Mouse (Mus musculus) lung, embryonic 14.5 days (tissue): ENCODE measurements around the gene Ing2. TPM values are rescaled to one million over a fixed set of nuclear protein-coding genes. Genes with fewer than 3 reads are reported as not detected.
A peak's percentile ranks its signal among the peaks of the same experiment; 100 is the strongest.

ENCODE experiments used
- ATAC-seq: fragments of 200-750 bp; cut with Nextera tagmentation; 2 replicates; pipeline ENCODE4 v1.8.0; 2017; ENCODE audit warnings: mild to moderate bottlenecking, moderate TSS enrichment, moderate library complexity; ENCODE audit not compliant: insufficient read depth
- DNase-seq: peaks from one replicate; pipeline ENCODE4 v3.0.0-alpha.2; 2015
- H3K27ac ChIP-seq: fragments of 300-500 bp; sonication (generic); 2 replicates; pipeline ENCODE4 v1.5.1; 2014; ENCODE audit warnings: low read depth, mild to moderate bottlenecking, moderate library complexity
- H3K27me3 ChIP-seq: fragments of 300-500 bp; sonication (generic); 2 replicates; pipeline ENCODE4 v1.6.1; 2014; ENCODE audit warnings: low read length, control low read depth; ENCODE audit not compliant: insufficient read depth
- H3K36me3 ChIP-seq: fragments of 300-500 bp; sonication (generic); 2 replicates; pipeline ENCODE4 v1.6.1; 2014; ENCODE audit warnings: control low read depth; ENCODE audit not compliant: insufficient read depth
- H3K4me1 ChIP-seq: fragments of 300-500 bp; sonication (generic); 2 replicates; pipeline ENCODE4 v1.6.1; 2014; ENCODE audit warnings: antibody characterized with exemption, control low read depth; ENCODE audit not compliant: insufficient read depth
- H3K4me2 ChIP-seq: fragments of 300-500 bp; sonication (generic); 2 replicates; pipeline ENCODE4 v1.6.1; 2014; ENCODE audit warnings: mild to moderate bottlenecking
- H3K4me3 ChIP-seq: fragments of 300-500 bp; sonication (generic); 2 replicates; pipeline ENCODE4 v1.5.1; 2014; ENCODE audit warnings: low read depth, low read length
- H3K9ac ChIP-seq: fragments of 300-500 bp; sonication (generic); 2 replicates; pipeline ENCODE4 v1.6.1; 2014
- H3K9me3 ChIP-seq: fragments of 300-500 bp; sonication (generic); 2 replicates; pipeline ENCODE4 v1.6.1; 2016; ENCODE audit warnings: low read depth, low read length, control low read depth
- CTCF ChIP-seq: IDR thresholded peaks from 2 replicates; pipeline ENCODE4 v1.5.1; 2016; ENCODE audit warnings: antibody characterized with exemption, low read depth
- WGBS: fragments of 180-500 bp; shearing (Covaris S2); extraction: QIAGEN DNeasy Blood & Tissue Kit; methylation state at CpG from one replicate; pipeline ENCODE4 v1.1.7; 2014; 5-methylcytosine and 5-hydroxymethylcytosine counted together
- polyA plus RNA-seq: library from polyadenylated mRNA; unstranded; fragments of >200 nt; fragmentation: Nextera tagmentation; extraction: Ambion mirVana; gene quantifications from 2 replicates; pipeline ENCODE4 v1.2.1, GENCODE M21; 2014

Gene Ing2
- 11.8 and 14.6 TPM in 2 replicates for polyA plus RNA-seq

DNA sequence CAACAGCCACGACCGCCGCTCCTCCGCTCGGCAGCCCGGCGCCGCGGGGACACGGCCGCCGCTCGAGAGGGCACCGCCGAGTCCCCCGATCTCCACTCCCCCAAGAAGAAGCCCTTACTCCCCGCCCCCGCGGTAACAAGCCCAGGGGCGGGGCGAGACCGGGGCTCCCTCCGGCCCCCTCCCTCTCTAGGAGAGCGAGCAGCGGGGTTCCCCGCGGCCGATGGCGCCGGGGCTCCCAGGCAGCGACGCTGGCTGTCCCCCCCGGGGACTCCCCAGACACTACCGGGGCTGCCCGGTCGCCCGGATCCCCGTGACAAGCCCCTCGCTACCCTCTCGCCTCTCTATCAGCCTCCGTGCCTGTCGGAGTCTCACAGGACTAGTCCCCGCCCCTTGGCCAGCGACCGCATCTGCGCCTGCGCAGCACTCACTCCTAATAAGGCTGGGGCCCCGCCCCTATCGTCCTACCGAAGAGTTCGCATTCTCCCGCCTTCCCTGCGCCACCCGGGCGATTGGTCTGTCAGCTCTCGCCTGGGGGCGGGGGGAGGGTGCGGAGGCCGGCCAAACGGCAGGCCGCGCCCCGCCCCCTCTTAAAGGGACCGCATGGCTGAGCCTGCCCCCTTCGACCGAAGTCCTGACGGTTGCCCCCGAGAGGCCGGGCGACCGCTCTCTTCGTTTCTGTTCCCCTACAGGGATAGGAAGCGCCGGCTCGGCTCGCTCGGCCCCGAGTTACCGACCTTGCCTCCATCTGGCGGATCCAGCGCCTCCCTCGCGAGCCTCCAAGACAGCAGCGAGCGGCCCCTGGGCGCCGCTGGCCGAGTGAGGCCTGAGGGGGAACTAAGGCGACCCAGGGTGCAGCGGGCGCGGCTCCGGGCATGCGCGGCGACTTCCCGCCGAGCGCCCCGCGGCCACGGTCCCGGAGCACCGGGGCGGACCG is at the start of gene Ing2:
Gene Ing2, minus strand, starts transcription at position 780 of the 934 bp plus-strand sequence.
- under 1% methylated on average over 101 of the region's 106 CpGs for WGBS

GRCm38 (mm10) chr8:47721609-47722008 is 46.3 kb upstream of the Ing2 start:
- H3K9ac ChIP-seq: no peak overlapping the region
- DNase-seq (no peak), ATAC-seq (no peak)
- H3K27ac ChIP-seq: no peak overlapping the region
- no peaks in the 10 kb centered on the region for H3K9me3 ChIP-seq
- WGBS: 46% methylated on average over 4 of the region's 4 CpGs
- H3K27me3 ChIP-seq: no peaks in the 10 kb centered on the region
- no peaks in the 10 kb centered on the region for H3K4me1 ChIP-seq
- TF ChIP-seq CTCF: no peak
- no peak overlapping the region for H3K4me2 ChIP-seq
- no peak overlapping the region for H3K4me3 ChIP-seq
- no peaks in the 10 kb centered on the region for H3K36me3 ChIP-seq

More for the DNA sequence above, at the start of gene Ing2:
- TF ChIP-seq CTCF: no peak
- peak; percentile 100 for DNase-seq
- H3K9ac ChIP-seq: peak within 1 kb of the TSS; percentile 88
- peak; percentile 91 for ATAC-seq
- H3K4me1 ChIP-seq: no peaks in the 10 kb centered on the region
- H3K4me3 ChIP-seq: peak within 1 kb of the TSS; percentile 92
- H3K27ac ChIP-seq: peak within 1 kb of the TSS; percentile 98
- H3K9me3 ChIP-seq: no peaks in the 10 kb centered on the region
- no peaks in the 10 kb centered on the region for H3K36me3 ChIP-seq
- H3K4me2 ChIP-seq: peak within 1 kb of the TSS; percentile 82
- H3K27me3 ChIP-seq: no peaks in the 10 kb centered on the region

GRCm38 (mm10) chr8:47718641-47719040 is 43.3 kb upstream of the Ing2 start:
- Histone ChIP-seq H3K4me1 (0 out of 2 replicates have a peak, but pooled peaks cover 2% of the 10 kb centered on the region), H3K4me2 (peak overlapping the region; percentile 36; the same call in 1 of the 2 replicates), H3K36me3 (no peaks in the 10 kb centered on the region), H3K27me3 (no peaks in the 10 kb centered on the region), H3K4me3 (no peak overlapping the region), H3K9me3 (no peaks in the 10 kb centered on the region), H3K27ac (no peak overlapping the region), H3K9ac (no peak overlapping the region; the same call in 1 of the 2 replicates)
- ATAC-seq (no peak), DNase-seq (peak; percentile 41)
- TF ChIP-seq CTCF: peak; percentile 22; the same call in 1 of the 2 replicates
- 15% methylated on average over 11 of the region's 11 CpGs for WGBS

- WGBS: under 1% methylated on average over 81 of the region's 114 CpGs
- peak; percentile 98 for DNase-seq
- Histone ChIP-seq H3K36me3 (peaks cover 17% of the 10 kb centered on the region), H3K4me1 (0 out of 2 replicates have a peak, but pooled peaks cover 2% of the 10 kb centered on the region), H3K9me3 (no peaks in the 10 kb centered on the region), H3K27me3 (no peaks in the 10 kb centered on the region), H3K27ac (peak within 1 kb of the TSS; percentile 95), H3K9ac (peak within 1 kb of the TSS; percentile 80), H3K4me2 (peak within 1 kb of the TSS; percentile 82), H3K4me3 (peak within 1 kb of the TSS; percentile 94)
- ATAC-seq: peak; percentile 92
- TF ChIP-seq CTCF: no peak
These were observed 38.7 kb upstream of the Ing2 start, which contains the start of gene Cdkn2aip for GRCm38 (mm10) chr8:47713761-47714745. Gene Cdkn2aip (minus strand): TSS chr8:47713932.

DNA sequence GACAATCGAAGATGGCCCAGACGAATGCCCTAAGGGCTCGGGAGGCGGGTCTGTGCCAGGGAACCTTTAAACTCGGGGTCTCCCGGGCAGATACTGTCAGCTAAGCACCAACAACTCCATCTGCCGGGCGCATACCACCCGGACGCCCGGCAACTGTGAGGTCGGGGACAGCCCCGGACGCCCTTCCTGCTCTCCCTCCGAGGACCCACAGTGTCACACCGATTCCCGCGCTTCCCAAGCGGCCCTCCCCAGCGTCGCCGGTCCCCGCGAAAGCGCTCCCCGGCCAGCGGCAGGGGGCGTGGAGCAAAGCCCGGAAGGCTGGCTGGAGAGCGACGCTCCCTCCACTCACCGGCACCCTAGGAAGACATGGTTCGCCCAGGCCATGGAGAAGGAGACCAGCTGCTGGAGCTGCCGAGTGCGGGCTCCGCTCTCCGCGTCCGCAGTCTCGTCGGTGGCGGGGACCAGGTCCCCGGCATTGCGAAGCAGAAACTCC is 37.9 kb upstream of the Ing2 start:
- no peak for TF ChIP-seq CTCF
- H3K9me3 ChIP-seq: no peaks in the 10 kb centered on the region
- DNase-seq (peak; percentile 67), ATAC-seq (peak; percentile 62)
- peak overlapping the region; percentile 80 for H3K9ac ChIP-seq
- H3K36me3 ChIP-seq: peaks cover 25% of the 10 kb centered on the region
- peak overlapping the region; percentile 94 for H3K4me3 ChIP-seq
- 0 out of 2 replicates have a peak, but pooled peaks cover 2% of the 10 kb centered on the region for H3K4me1 ChIP-seq
- H3K27me3 ChIP-seq: no peaks in the 10 kb centered on the region
- peak overlapping the region; percentile 82 for H3K4me2 ChIP-seq
- WGBS: under 1% methylated on average over 44 of the region's 44 CpGs
- H3K27ac ChIP-seq: peak overlapping the region; percentile 94

GRCm38 (mm10) chr8:47708106-47708505 is 32.8 kb upstream of the Ing2 start:
- Histone ChIP-seq H3K27me3 (no peaks in the 10 kb centered on the region), H3K9me3 (no peaks in the 10 kb centered on the region), H3K4me2 (no peak overlapping the region), H3K27ac (no peak overlapping the region), H3K4me1 (no peaks in the 10 kb centered on the region), H3K4me3 (no peak overlapping the region), H3K36me3 (peaks cover 39% of the 10 kb centered on the region), H3K9ac (no peak overlapping the region)
- ATAC-seq: no peak
- TF ChIP-seq CTCF: no peak
- DNase-seq: no peak
- 79% methylated on average over 5 of the region's 5 CpGs for WGBS
